Mouse (Mus musculus) liver, embryonic 16.5 days (tissue): ENCODE results near the gene Tspan32. TPM values are rescaled to one million over a fixed set of nuclear protein-coding genes. Genes with fewer than 3 reads are reported as not detected.

Source experiments
- ATAC-seq: fragments of 200-750 bp; cut with Nextera tagmentation; 2 replicates; pipeline ENCODE4 v1.8.0; 2017; ENCODE audit warnings: low read depth, mild to moderate bottlenecking, moderate number of reproducible peaks, moderate library complexity
- H3K27ac ChIP-seq: fragments of 300-500 bp; sonication (generic); 2 replicates; pipeline ENCODE4 v1.5.1; 2014; ENCODE audit warnings: mild to moderate bottlenecking, low read length
- H3K27me3 ChIP-seq: fragments of 300-500 bp; sonication (generic); 2 replicates; pipeline ENCODE4 v1.6.1; 2014; ENCODE audit warnings: low read depth, low read length, mixed read lengths; ENCODE audit not compliant: control insufficient read depth, insufficient read depth
- H3K36me3 ChIP-seq: fragments of 300-500 bp; sonication (generic); 2 replicates; pipeline ENCODE4 v1.6.1; 2014; ENCODE audit warnings: mild to moderate bottlenecking; ENCODE audit not compliant: control insufficient read depth, insufficient read depth
- H3K4me1 ChIP-seq: fragments of 300-500 bp; sonication (generic); 2 replicates; pipeline ENCODE4 v1.6.1; 2014; ENCODE audit warnings: low read depth, low read length, mixed read lengths; ENCODE audit not compliant: control insufficient read depth
- H3K4me2 ChIP-seq: fragments of 300-500 bp; sonication (generic); 2 replicates; pipeline ENCODE4 v1.6.1; 2014; ENCODE audit warnings: low read depth, low read length, mixed read lengths
- H3K4me3 ChIP-seq: fragments of 300-500 bp; sonication (generic); 2 replicates; pipeline ENCODE4 v1.5.1; 2014; ENCODE audit warnings: low read depth, mild to moderate bottlenecking, low read length
- H3K9ac ChIP-seq: fragments of 300-500 bp; sonication (generic); 2 replicates; pipeline ENCODE4 v1.6.1; 2014; ENCODE audit warnings: low read depth, low read length
- H3K9me3 ChIP-seq: fragments of 300-500 bp; sonication (generic); replicated peaks from 2 replicates; pipeline ENCODE4 v1.6.1; 2016; ENCODE audit warnings: low read length; ENCODE audit not compliant: control insufficient read depth
- WGBS: fragments of 180-500 bp; shearing (Covaris S2); extraction: QIAGEN DNeasy Blood & Tissue Kit; methylation state at CpG from one replicate; pipeline ENCODE4 v1.1.7; 2014; ENCODE audit not compliant: insufficient replicate concordance; 5-methylcytosine and 5-hydroxymethylcytosine counted together
- polyA plus RNA-seq: library from polyadenylated mRNA; unstranded; fragments of >200 nt; fragmentation: Nextera tagmentation; extraction: Ambion mirVana; gene quantifications from 2 replicates; pipeline ENCODE4 v1.2.1, GENCODE M21; 2015

The Tspan32 gene
- polyA plus RNA-seq, 1 experiment from 2014 or later: 71.3 TPM

DNA sequence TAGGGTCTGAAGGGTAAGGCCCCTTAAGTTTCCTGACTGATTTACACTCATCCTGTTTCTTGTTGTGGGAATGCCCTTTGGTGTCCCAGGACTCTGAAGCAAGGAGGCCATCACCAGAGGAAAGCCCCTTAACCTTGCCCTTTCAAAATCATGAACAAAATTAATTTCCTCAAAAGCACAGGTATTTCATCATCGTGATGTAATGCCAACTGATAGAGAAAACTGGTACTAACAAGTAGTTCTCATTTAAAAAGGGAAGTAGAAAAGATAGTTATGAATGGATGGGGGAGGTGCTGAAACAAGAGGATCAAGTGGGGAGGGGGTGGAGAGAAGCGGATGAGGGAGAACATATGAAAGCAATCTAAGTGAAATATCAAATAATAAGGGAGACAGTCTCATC is 18.7 kb downstream of the Tspan32 start:
- 54% methylated on average over 2 of the region's 2 CpGs for WGBS
- Histone ChIP-seq H3K27ac (no peak overlapping the region), H3K36me3 (no peaks in the 10 kb centered on the region; the same call in 1 of the 2 replicates), H3K27me3 (no peaks in the 10 kb centered on the region), H3K9ac (no peak overlapping the region), H3K4me1 (no peaks in the 10 kb centered on the region; the same call in none of the 2 replicates), H3K9me3 (no peaks in the 10 kb centered on the region), H3K4me3 (no peak overlapping the region), H3K4me2 (no peak overlapping the region)
- ATAC-seq: no peak

DNA sequence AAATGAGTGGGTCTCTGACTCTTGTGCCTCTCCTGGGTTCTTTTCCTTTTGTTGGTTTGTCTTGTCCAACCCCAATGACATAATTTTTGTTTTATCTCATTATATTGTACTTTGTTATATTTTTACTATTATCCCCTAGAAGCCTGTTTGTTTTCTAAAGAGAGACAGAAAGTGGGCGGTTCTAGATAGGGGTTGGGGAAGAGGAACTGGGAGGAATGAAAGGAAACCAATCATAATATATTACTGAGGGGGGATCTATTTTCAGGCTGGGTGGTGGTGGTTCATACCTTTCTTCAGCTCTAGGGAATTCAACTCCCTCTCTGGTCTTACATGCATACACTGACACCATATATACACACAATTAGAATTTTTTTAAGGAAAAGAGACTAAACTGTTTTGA is 19.4 kb downstream of the Tspan32 start:
- no peaks in the 10 kb centered on the region for H3K27me3 ChIP-seq
- no peak overlapping the region for H3K27ac ChIP-seq
- no peaks in the 10 kb centered on the region for H3K36me3 ChIP-seq
- no peak overlapping the region for H3K9ac ChIP-seq
- no peak overlapping the region for H3K4me3 ChIP-seq
- H3K4me2 ChIP-seq: no peak overlapping the region
- H3K9me3 ChIP-seq: no peaks in the 10 kb centered on the region
- H3K4me1 ChIP-seq: no peaks in the 10 kb centered on the region; the same call in none of the 2 replicates
- ATAC-seq: no peak
- WGBS: 62% methylated on average over 1 of the region's 1 CpGs

- no peak overlapping the region for H3K27ac ChIP-seq
- no peaks in the 10 kb centered on the region for H3K27me3 ChIP-seq
- no peaks in the 10 kb centered on the region; the same call in none of the 2 replicates for H3K4me1 ChIP-seq
- H3K9ac ChIP-seq: no peak overlapping the region
- ATAC-seq: no peak
- 69% methylated on average over 3 of the region's 3 CpGs for WGBS
- H3K36me3 ChIP-seq: no peaks in the 10 kb centered on the region
- no peaks in the 10 kb centered on the region for H3K9me3 ChIP-seq
- H3K4me3 ChIP-seq: no peak overlapping the region
- H3K4me2 ChIP-seq: no peak overlapping the region
Measured at GRCm38 (mm10) chr7:143025496-143025895, 20.6 kb downstream of the Tspan32 start.

- H3K4me2 ChIP-seq: no peak overlapping the region
- H3K4me3 ChIP-seq: no peak overlapping the region
- 81% methylated on average over 4 of the region's 4 CpGs for WGBS
- no peaks in the 10 kb centered on the region for H3K9me3 ChIP-seq
- no peaks in the 10 kb centered on the region for H3K27me3 ChIP-seq
- H3K9ac ChIP-seq: no peak overlapping the region
- ATAC-seq: no peak
- H3K4me1 ChIP-seq: no peaks in the 10 kb centered on the region
- no peaks in the 10 kb centered on the region for H3K36me3 ChIP-seq
- no peak overlapping the region for H3K27ac ChIP-seq
Measured at GRCm38 (mm10) chr7:143027196-143027595, 22.4 kb downstream of the Tspan32 start.

- H3K4me2 ChIP-seq: no peak overlapping the region
- H3K9ac ChIP-seq: no peak overlapping the region
- H3K4me3 ChIP-seq: no peak overlapping the region
- no peaks in the 10 kb centered on the region for H3K9me3 ChIP-seq
- H3K4me1 ChIP-seq: no peaks in the 10 kb centered on the region
- no peak for ATAC-seq
- H3K27me3 ChIP-seq: no peaks in the 10 kb centered on the region
- 65% methylated on average over 1 of the region's 1 CpGs for WGBS
- no peaks in the 10 kb centered on the region for H3K36me3 ChIP-seq
- no peak overlapping the region for H3K27ac ChIP-seq
Measured at GRCm38 (mm10) chr7:143031816-143032215, 27.0 kb downstream of the Tspan32 start.

DNA sequence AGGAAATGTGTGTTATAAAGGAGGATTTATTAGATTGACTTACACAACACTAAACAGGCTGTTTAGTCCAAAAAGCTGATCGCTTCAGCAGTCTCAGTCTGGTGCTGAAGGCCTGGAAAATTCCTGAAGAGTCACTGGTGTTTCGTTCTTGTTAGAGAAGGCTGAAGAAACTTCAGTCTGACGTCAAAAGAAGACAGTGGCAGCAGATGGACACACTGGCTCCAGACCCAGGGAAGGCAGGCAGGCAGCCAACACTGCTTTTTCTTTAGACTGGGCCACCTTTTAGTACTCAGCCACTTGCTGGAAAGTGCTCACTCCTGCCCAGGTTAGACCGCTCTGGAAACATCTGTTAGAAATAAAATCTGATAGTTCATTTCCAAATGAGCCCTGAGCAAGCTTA is 28.7 kb downstream of the Tspan32 start:
- no peak for ATAC-seq
- Histone ChIP-seq H3K9ac (no peak overlapping the region), H3K27me3 (no peaks in the 10 kb centered on the region), H3K4me2 (no peak overlapping the region), H3K4me1 (no peaks in the 10 kb centered on the region), H3K9me3 (no peaks in the 10 kb centered on the region), H3K27ac (no peak overlapping the region), H3K36me3 (no peaks in the 10 kb centered on the region), H3K4me3 (no peak overlapping the region)
- WGBS: 70% methylated on average over 4 of the region's 4 CpGs

DNA sequence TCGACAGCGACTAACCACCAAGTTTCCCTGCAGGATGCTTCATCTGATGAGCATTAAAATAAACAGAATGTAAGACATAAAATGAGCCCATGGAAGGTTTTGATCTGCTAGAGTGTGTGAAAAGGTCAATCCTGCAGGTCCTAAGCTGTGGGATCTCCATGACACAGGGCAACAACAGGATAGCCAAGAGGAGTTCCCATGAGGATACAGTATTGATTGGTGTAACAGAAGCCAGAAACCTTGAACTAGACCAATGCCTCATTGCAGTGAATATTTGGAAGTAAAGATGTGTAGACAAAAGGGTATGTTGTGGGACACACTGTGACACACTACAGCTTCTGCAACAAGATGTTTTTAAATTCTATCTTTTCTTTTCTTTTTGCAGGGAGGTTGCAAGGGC is 29.3 kb downstream of the Tspan32 start:
- no peak overlapping the region for H3K9ac ChIP-seq
- no peaks in the 10 kb centered on the region for H3K9me3 ChIP-seq
- no peaks in the 10 kb centered on the region for H3K27me3 ChIP-seq
- H3K4me2 ChIP-seq: no peak overlapping the region
- H3K4me3 ChIP-seq: no peak overlapping the region
- H3K27ac ChIP-seq: no peak overlapping the region
- ATAC-seq: no peak
- H3K36me3 ChIP-seq: no peaks in the 10 kb centered on the region
- H3K4me1 ChIP-seq: no peaks in the 10 kb centered on the region
- 85% methylated on average over 2 of the region's 2 CpGs for WGBS

- H3K9me3 ChIP-seq: no peaks in the 10 kb centered on the region
Measured at GRCm38 (mm10) chr7:143034519-143035450, 29.9 kb downstream of the Tspan32 start.

DNA sequence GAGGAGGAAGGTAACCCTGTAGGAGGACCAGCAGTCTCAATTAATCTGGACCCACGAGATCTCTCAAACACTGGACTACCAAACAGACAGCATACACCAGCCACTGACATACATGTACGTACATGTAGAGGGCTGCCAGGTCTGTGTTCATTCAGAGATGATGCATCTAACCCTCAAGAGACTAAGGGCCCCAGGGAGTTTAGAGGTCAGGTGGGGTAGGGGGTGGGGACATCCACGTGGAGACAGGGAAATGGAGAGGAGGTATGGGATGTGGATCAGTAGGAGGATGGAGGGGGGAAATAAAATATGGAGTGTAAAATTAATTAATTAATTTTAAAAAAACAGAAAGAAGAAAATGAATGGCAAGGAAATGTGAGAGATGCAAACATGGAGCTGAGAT is 31.9 kb downstream of the Tspan32 start:
- 57% methylated on average over 3 of the region's 3 CpGs for WGBS
- Histone ChIP-seq H3K4me2 (no peak overlapping the region), H3K9ac (no peak overlapping the region), H3K27ac (no peak overlapping the region), H3K4me1 (no peaks in the 10 kb centered on the region), H3K27me3 (no peaks in the 10 kb centered on the region), H3K4me3 (no peak overlapping the region), H3K9me3 (no peaks in the 10 kb centered on the region), H3K36me3 (no peaks in the 10 kb centered on the region)
- ATAC-seq: no peak

More at GRCm38 (mm10) chr7:143034519-143035450, 29.9 kb downstream of the Tspan32 start:
- Histone ChIP-seq H3K4me2 (no peak overlapping the region), H3K4me1 (no peaks in the 10 kb centered on the region), H3K27me3 (no peaks in the 10 kb centered on the region), H3K36me3 (no peaks in the 10 kb centered on the region), H3K9ac (no peak overlapping the region), H3K4me3 (no peak overlapping the region), H3K27ac (no peak overlapping the region)
- no peak for ATAC-seq
- WGBS: 67% methylated on average over 8 of the region's 8 CpGs
